Mouse (Mus musculus) ES-E14 (cell line): ENCODE data around the gene Ebna1bp2. TPM values are rescaled to one million over a fixed set of nuclear protein-coding genes. Genes with fewer than 3 reads are reported as not detected.

Experiments
- DNase-seq: peaks from one replicate; pipeline ENCODE4 v3.0.0-alpha.2; 2013; ENCODE audit warnings: low read depth, low spot score
- H3K27ac ChIP-seq: 2 replicates; pipeline ENCODE4 v1.5.1; 2012; ENCODE audit warnings: low read depth, mild to moderate bottlenecking, low read length, moderate library complexity, mixed read lengths; ENCODE audit not compliant: poor library complexity, insufficient read depth, severe bottlenecking
- H3K36me3 ChIP-seq: 2 replicates; pipeline ENCODE4 v1.6.1; 2012; ENCODE audit warnings: mild to moderate bottlenecking, low read length, moderate library complexity, mixed read lengths; ENCODE audit not compliant: control insufficient read depth, poor library complexity, insufficient read depth, severe bottlenecking
- H3K4me1 ChIP-seq, 2 experiments: fragments of 150-350 bp in 1 of 2; sonication (generic) in 1 of 2; 2 replicates each; pipeline ENCODE4 v1.6.1; 2012; ENCODE audit warnings: low read length in 2 of 2, mild to moderate bottlenecking in 1 of 2, mixed read lengths in 1 of 2; ENCODE audit not compliant: control insufficient read depth in 2 of 2, insufficient read depth in 2 of 2, poor library complexity in 1 of 2
- H3K4me3 ChIP-seq, 2 experiments: fragments of 150-350 bp in 1 of 2; sonication (generic) in 1 of 2; 2 replicates each; pipeline ENCODE4 v1.5.1; 2012; ENCODE audit warnings: low read length in 2 of 2, low read depth in 1 of 2, mild to moderate bottlenecking in 1 of 2, mixed read lengths in 1 of 2; ENCODE audit not compliant: insufficient read depth in 1 of 2, poor library complexity in 1 of 2, severe bottlenecking in 1 of 2
- H3K9ac ChIP-seq: 2 replicates; pipeline ENCODE4 v1.6.1; 2012; ENCODE audit warnings: low read depth, mild to moderate bottlenecking, low read length, mixed read lengths; ENCODE audit not compliant: poor library complexity, insufficient read depth, severe bottlenecking
- H3K9me3 ChIP-seq: fragments of 150-350 bp; sonication (generic); 2 replicates; pipeline ENCODE4 v1.6.1; 2012; ENCODE audit warnings: low read depth, mild to moderate bottlenecking, low read length; ENCODE audit not compliant: control insufficient read depth, insufficient read depth
- CHD2 ChIP-seq: IDR thresholded peaks from 2 replicates; pipeline ENCODE4 v1.6.1; 2014; ENCODE audit warnings: mild to moderate bottlenecking, low read depth, low read length, inconsistent platforms
- HCFC1 ChIP-seq: IDR thresholded peaks from 2 replicates; pipeline ENCODE4 v1.6.1; 2012; ENCODE audit warnings: low read length, inconsistent platforms, borderline replicate concordance; ENCODE audit not compliant: insufficient read depth
- MAFK ChIP-seq: IDR thresholded peaks from 2 replicates; pipeline ENCODE4 v1.6.1; 2014; ENCODE audit warnings: mild to moderate bottlenecking, low read depth, low read length, inconsistent platforms; ENCODE audit not compliant: insufficient read depth
- ZC3H11A ChIP-seq: IDR thresholded peaks from 2 replicates; pipeline ENCODE4 v1.6.1; 2012; ENCODE audit warnings: low read depth, mild to moderate bottlenecking, inconsistent platforms, low read length, borderline replicate concordance
- ZNF384 ChIP-seq: IDR thresholded peaks from 2 replicates; pipeline ENCODE4 v1.6.1; 2012; ENCODE audit warnings: low read depth, low read length, inconsistent platforms
- in situ Hi-C, 2 experiments: fragments of 600-800 bp; cut with MboI; formaldehyde crosslinking; loops; one replicate each; pipeline ENCODE4 v1.15.1; 2025; ENCODE audit warnings: low sequenced_read_pairs in 2 of 2, inconsistent platforms in 1 of 2; ENCODE audit not compliant: unreplicated experiment in 2 of 2
- total RNA-seq: library from RNA; depleted of rRNA; stranded (reverse); fragments of 300-350 nt; gene quantifications from 2 replicates; pipeline ENCODE4 v1.2.3, GENCODE M21; 2012

Gene Ebna1bp2
- total RNA-seq, 1 experiment = 182 TPM

- H3K4me1 ChIP-seq = no peaks in the 10 kb centered on the region
- no peaks in the 10 kb centered on the region for H3K9me3 ChIP-seq
- no peak for DNase-seq
- H3K27ac ChIP-seq = peak overlapping the region; percentile 54; the same call in 1 of the 2 replicates
- in situ Hi-C loops = loop anchor here in 1 of 2 experiments (25.0 kb wide), 1 partner anchor 541 kb away; the partner anchor contains the start of gene Zfp691
- H3K36me3 ChIP-seq = peaks cover 28% of the 10 kb centered on the region
- peak overlapping the region; percentile 95 for H3K9ac ChIP-seq
- H3K4me3 ChIP-seq = peak overlapping the region; percentile 82 to 94
- no peak for TF ChIP-seq ZC3H11A
- TF ChIP-seq HCFC1 = no peak
- TF ChIP-seq MAFK = no peak
- no peak for TF ChIP-seq ZNF384
- TF ChIP-seq CHD2 = no peak
These were observed 345 bp downstream of the Ebna1bp2 start for GRCm38 (mm10) chr4:118620967-118621320.

GRCm38 (mm10) chr4:118621781-118622180 is 1.2 kb downstream of the Ebna1bp2 start:
- no peak for DNase-seq
- in situ Hi-C loops = loop anchor here in 1 of 2 experiments (25.0 kb wide), 1 partner anchor 541 kb away; the partner anchor contains the start of gene Zfp691
- H3K36me3 ChIP-seq = peaks cover 34% of the 10 kb centered on the region
- peak overlapping the region; percentile 82 to 94; a peak in 3 of 4 replicates for H3K4me3 ChIP-seq
- no peaks in the 10 kb centered on the region for H3K4me1 ChIP-seq
- peak overlapping the region; percentile 95; the same call in 1 of the 2 replicates for H3K9ac ChIP-seq
- H3K27ac ChIP-seq = no peak overlapping the region
- H3K9me3 ChIP-seq = no peaks in the 10 kb centered on the region
- TF ChIP-seq CHD2 (no peak), ZC3H11A (no peak), ZNF384 (no peak), MAFK (no peak), HCFC1 (no peak)

- in situ Hi-C loops = loop anchor here in 1 of 2 experiments (10.0 to 25.0 kb wide), 2 partner anchors 355 to 532 kb away; partner anchors contain the start of gene Zfp691
- H3K9me3 ChIP-seq = no peaks in the 10 kb centered on the region
- DNase-seq = no peak
- peaks cover 0 to 11% of the 10 kb centered on the region in 2 experiments; a peak in 2 of 4 replicates for H3K4me1 ChIP-seq
- no peak overlapping the region for H3K9ac ChIP-seq
- TF ChIP-seq CHD2 = no peak
- TF ChIP-seq ZNF384 = no peak
- TF ChIP-seq HCFC1 = no peak
- TF ChIP-seq ZC3H11A = no peak
- H3K27ac ChIP-seq = peak overlapping the region; percentile 28; the same call in 1 of the 2 replicates
- H3K36me3 ChIP-seq = peaks cover 24% of the 10 kb centered on the region
- H3K4me3 ChIP-seq = no peak overlapping the region
These were observed 9.7 kb downstream of the Ebna1bp2 start for GRCm38 (mm10) chr4:118630261-118630660.

GRCm38 (mm10) chr4:118642346-118643190 is 22.0 kb downstream of the Ebna1bp2 start:
- TF ChIP-seq CHD2 (no peak), HCFC1 (no peak), ZC3H11A (no peak), MAFK (no peak), ZNF384 (no peak)
- H3K27ac ChIP-seq = no peak overlapping the region
- in situ Hi-C loops = loop anchor here in 1 of 2 experiments (25.0 kb wide), 1 partner anchor 520 kb away; the partner anchor contains the start of gene Zfp691
- H3K36me3 ChIP-seq = no peaks in the 10 kb centered on the region
- no peak overlapping the region; the same call in 1 of the 2 replicates for H3K9ac ChIP-seq
- no peak for DNase-seq
- H3K4me3 ChIP-seq = no peak overlapping the region
- H3K4me1 ChIP-seq = no peaks in the 10 kb centered on the region
- H3K9me3 ChIP-seq = no peaks in the 10 kb centered on the region
